Mouse (Mus musculus): ENCODE data around the gene Kcnh4.

DNA sequence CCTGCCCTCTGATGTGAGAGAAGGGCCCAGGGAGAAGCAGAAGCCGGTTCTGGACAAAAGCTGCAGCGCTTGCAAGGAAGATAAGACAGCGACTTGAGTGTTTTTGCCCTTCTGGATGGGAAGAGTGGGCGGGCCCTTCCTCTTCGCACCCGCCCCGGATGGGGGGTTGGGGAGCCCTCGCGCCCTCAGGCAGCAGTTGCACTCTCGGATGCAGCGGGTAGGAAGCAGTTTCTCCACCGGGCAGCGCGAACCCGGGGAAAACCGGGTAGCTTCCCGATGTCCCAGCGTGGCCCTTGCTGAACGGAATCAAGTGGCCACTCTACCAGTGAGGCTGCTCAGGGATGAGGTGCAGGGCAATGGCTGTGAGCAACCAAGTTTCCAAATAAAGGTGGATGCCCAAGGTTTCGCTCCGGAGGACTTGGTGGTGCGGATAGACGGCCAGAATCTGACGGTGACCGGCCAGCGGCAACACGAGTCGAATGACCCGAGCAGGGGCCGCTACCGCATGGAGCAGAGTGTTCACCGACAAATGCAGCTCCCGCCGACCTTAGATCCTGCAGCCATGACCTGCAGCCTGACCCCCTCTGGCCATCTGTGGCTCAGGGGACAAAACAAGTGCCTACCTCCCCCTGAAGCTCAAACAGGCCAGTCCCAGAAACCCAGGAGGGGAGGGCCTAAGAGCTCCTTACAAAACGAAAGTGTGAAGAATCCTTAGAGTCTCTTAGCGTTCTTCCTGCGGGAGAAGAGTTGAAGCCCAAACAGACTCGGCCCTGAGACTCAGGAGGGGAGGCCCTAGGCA lies 45.8 kb downstream of the Kcnh4 start, which contains the start of gene Hspb9:
- TF ChIP-seq CTCF (IDR thresholded peaks at IDR 0.05; ENCODE audit: low read depth) (no peak), EP300 (IDR thresholded peaks at IDR 0.05; ENCODE audit: low read depth) (no peak)

All from heart, postnatal 0 days (tissue).